Mouse (Mus musculus) R1 (cell line): ENCODE results near the gene Endou.
A peak's percentile ranks its signal among the peaks of the same experiment; 100 is the strongest.

Experiments
- DNase-seq: peaks from one replicate; pipeline ENCODE4 v3.0.0-alpha.2; 2018; ENCODE audit warnings: low read depth, low spot score

The Endou gene

GRCm38 (mm10) chr15:97731111-97731510, at the start of gene Endou:
Gene Endou, minus strand, starts transcription at chr15:97731339.
- no peak for DNase-seq

GRCm38 (mm10) chr15:97780611-97781031, 49.5 kb upstream of the Endou start:
- DNase-seq: no peak

GRCm38 (mm10) chr15:97779576-97779975, 48.4 kb upstream of the Endou start:
- DNase-seq: no peak

- no peak for DNase-seq
Observed at GRCm38 (mm10) chr15:97778311-97779098, 47.4 kb upstream of the Endou start, which contains the start of gene Slc48a1. Gene Slc48a1, plus strand, starts transcription at chr15:97778520.

- DNase-seq: no peak
Observed at GRCm38 (mm10) chr15:97776919-97777318, 45.8 kb upstream of the Endou start.

GRCm38 (mm10) chr15:97776514-97776913, 45.4 kb upstream of the Endou start:
- peak; percentile 74 for DNase-seq

- no peak for DNase-seq
Observed at GRCm38 (mm10) chr15:97773961-97774370, 42.8 kb upstream of the Endou start.

- peak; percentile 52 for DNase-seq
Observed at GRCm38 (mm10) chr15:97773108-97773507, 42.0 kb upstream of the Endou start.

GRCm38 (mm10) chr15:97770280-97770679, 39.1 kb upstream of the Endou start:
- no peak for DNase-seq

- DNase-seq: peak; percentile 68
Observed at GRCm38 (mm10) chr15:97768192-97768591, 37.1 kb upstream of the Endou start.

GRCm38 (mm10) chr15:97767280-97768186, 36.4 kb upstream of the Endou start, which contains the start of gene Rapgef3:
Gene Rapgef3, minus strand, starts transcription at chr15:97767972.
- DNase-seq: peak; percentile 87

GRCm38 (mm10) chr15:97766594-97767279, 35.6 kb upstream of the Endou start:
- no peak for DNase-seq

- peak; percentile 75 for DNase-seq
Observed at GRCm38 (mm10) chr15:97766194-97766593, 35.1 kb upstream of the Endou start.

- DNase-seq: peak; percentile 87
Observed at GRCm38 (mm10) chr15:97765090-97765794, 34.1 kb upstream of the Endou start.

- no peak for DNase-seq
Observed at GRCm38 (mm10) chr15:97764532-97764931, 33.4 kb upstream of the Endou start.

- DNase-seq: no peak
Observed at GRCm38 (mm10) chr15:97763256-97764049, 32.3 kb upstream of the Endou start.

- DNase-seq: no peak
Observed at GRCm38 (mm10) chr15:97762733-97763132, 31.6 kb upstream of the Endou start.

- DNase-seq: peak; percentile 52
Observed at GRCm38 (mm10) chr15:97761438-97761837, 30.3 kb upstream of the Endou start.

- DNase-seq: no peak
Observed at GRCm38 (mm10) chr15:97760952-97761351, 29.8 kb upstream of the Endou start.

GRCm38 (mm10) chr15:97760006-97760405, 28.9 kb upstream of the Endou start:
- no peak for DNase-seq
